Mouse (Mus musculus): ENCODE data around the gene Gemin2. TPM values are rescaled to one million over a fixed set of nuclear protein-coding genes. Genes with fewer than 3 reads are reported as not detected.

Gene Gemin2
- total and polyA plus RNA-seq, 2 experiments from 2014 or later, result 6.7 to 10.8 TPM

- peaks cover 31% of the 10 kb centered on the region for H3K36me3 ChIP-seq (ENCODE audit: insufficient read depth)
- H3K4me2 ChIP-seq (ENCODE audit: low read depth), result peak within 1 kb of the TSS; percentile 65
- DNase-seq (peak; percentile 99), ATAC-seq (peak; percentile 99)
- H3K4me1 ChIP-seq (ENCODE audit: insufficient read depth), result no peaks in the 10 kb centered on the region; the same call in 1 of the 2 replicates
- no peaks in the 10 kb centered on the region for H3K27me3 ChIP-seq (ENCODE audit: insufficient read depth, low read length)
- H3K9me3 ChIP-seq (ENCODE audit: low read length), result no peaks in the 10 kb centered on the region
- H3K4me3 ChIP-seq (ENCODE audit: low read depth, low read length), result peak within 1 kb of the TSS; percentile 99
- TF ChIP-seq CTCF (IDR thresholded peaks at IDR 0.05; ENCODE audit: low read depth), result peak; percentile 56
- WGBS, result 5% methylated on average over 41 of the region's 43 CpGs
- peak within 1 kb of the TSS; percentile 99 for H3K9ac ChIP-seq
- peak within 1 kb of the TSS; percentile 91 for H3K27ac ChIP-seq (ENCODE audit: low read depth, low read length)
Measured at GRCm38 (mm10) chr12:59066448-59067077, 53.4 kb downstream of the Gemin2 start, which contains the start of gene Pnn. Pnn (plus strand) TSS chr12:59066884.

- peak overlapping the region; percentile 91 for H3K27ac ChIP-seq (ENCODE audit: low read depth, low read length)
- H3K4me3 ChIP-seq (ENCODE audit: low read depth, low read length), result peak overlapping the region; percentile 99
- no peak for TF ChIP-seq CTCF (IDR thresholded peaks at IDR 0.05; ENCODE audit: low read depth)
- H3K4me1 ChIP-seq (ENCODE audit: insufficient read depth), result no peaks in the 10 kb centered on the region; the same call in 1 of the 2 replicates
- H3K4me2 ChIP-seq (ENCODE audit: low read depth), result peak overlapping the region; percentile 57
- H3K27me3 ChIP-seq (ENCODE audit: insufficient read depth, low read length), result no peaks in the 10 kb centered on the region
- H3K36me3 ChIP-seq (ENCODE audit: insufficient read depth), result peaks cover 37% of the 10 kb centered on the region
- peak; percentile 28 for DNase-seq
- peak; percentile 17 for ATAC-seq
- H3K9ac ChIP-seq, result peak overlapping the region; percentile 99
- no peaks in the 10 kb centered on the region for H3K9me3 ChIP-seq (ENCODE audit: low read length)
- 4% methylated on average over 40 of the region's 41 CpGs for WGBS
Measured at GRCm38 (mm10) chr12:59067095-59067494, 53.9 kb downstream of the Gemin2 start.

GRCm38 (mm10) chr12:59068791-59069190, 55.6 kb downstream of the Gemin2 start:
- Histone ChIP-seq H3K4me2 (ENCODE audit: low read depth) (no peak overlapping the region), H3K27me3 (ENCODE audit: insufficient read depth, low read length) (no peaks in the 10 kb centered on the region), H3K27ac (ENCODE audit: low read depth, low read length) (no peak overlapping the region), H3K9ac (no peak overlapping the region), H3K9me3 (ENCODE audit: low read length) (no peaks in the 10 kb centered on the region), H3K4me3 (ENCODE audit: low read depth, low read length) (no peak overlapping the region), H3K36me3 (ENCODE audit: insufficient read depth) (peaks cover 43% of the 10 kb centered on the region), H3K4me1 (ENCODE audit: insufficient read depth) (no peaks in the 10 kb centered on the region; the same call in 1 of the 2 replicates)
- WGBS, result 93% methylated on average over 13 of the region's 13 CpGs
- DNase-seq (no peak), ATAC-seq (no peak)
- no peak for TF ChIP-seq CTCF (IDR thresholded peaks at IDR 0.05; ENCODE audit: low read depth)

GRCm38 (mm10) chr12:59072286-59072685, 59.1 kb downstream of the Gemin2 start:
- 88% methylated on average over 11 of the region's 11 CpGs for WGBS
- H3K4me3 ChIP-seq (ENCODE audit: low read depth, low read length), result no peak overlapping the region
- ATAC-seq (no peak), DNase-seq (no peak)
- peaks cover 43% of the 10 kb centered on the region for H3K36me3 ChIP-seq (ENCODE audit: insufficient read depth)
- no peak overlapping the region for H3K9ac ChIP-seq
- no peaks in the 10 kb centered on the region for H3K9me3 ChIP-seq (ENCODE audit: low read length)
- H3K27ac ChIP-seq (ENCODE audit: low read depth, low read length), result no peak overlapping the region
- TF ChIP-seq CTCF (IDR thresholded peaks at IDR 0.05; ENCODE audit: low read depth), result no peak
- H3K4me2 ChIP-seq (ENCODE audit: low read depth), result no peak overlapping the region
- no peaks in the 10 kb centered on the region for H3K4me1 ChIP-seq (ENCODE audit: insufficient read depth)
- no peaks in the 10 kb centered on the region for H3K27me3 ChIP-seq (ENCODE audit: insufficient read depth, low read length)

- Histone ChIP-seq H3K9me3 (ENCODE audit: low read length) (no peaks in the 10 kb centered on the region), H3K4me3 (ENCODE audit: low read depth, low read length) (no peak overlapping the region), H3K27ac (ENCODE audit: low read depth, low read length) (no peak overlapping the region), H3K9ac (no peak overlapping the region), H3K4me1 (ENCODE audit: insufficient read depth) (no peaks in the 10 kb centered on the region), H3K27me3 (ENCODE audit: insufficient read depth, low read length) (no peaks in the 10 kb centered on the region), H3K36me3 (ENCODE audit: insufficient read depth) (peaks cover 34% of the 10 kb centered on the region), H3K4me2 (ENCODE audit: low read depth) (no peak overlapping the region)
- 67% methylated on average over 3 of the region's 3 CpGs for WGBS
- ATAC-seq, result peak; percentile 61
- TF ChIP-seq CTCF (IDR thresholded peaks at IDR 0.05; ENCODE audit: low read depth), result no peak
- peak; percentile 29 for DNase-seq
Measured at GRCm38 (mm10) chr12:59074052-59074451, 60.9 kb downstream of the Gemin2 start.

GRCm38 (mm10) chr12:59076996-59077395, 63.8 kb downstream of the Gemin2 start:
- 92% methylated on average over 3 of the region's 3 CpGs for WGBS
- Histone ChIP-seq H3K36me3 (ENCODE audit: insufficient read depth) (peaks cover 7% of the 10 kb centered on the region), H3K9me3 (ENCODE audit: low read length) (no peaks in the 10 kb centered on the region), H3K4me2 (ENCODE audit: low read depth) (no peak overlapping the region), H3K27ac (ENCODE audit: low read depth, low read length) (no peak overlapping the region), H3K27me3 (ENCODE audit: insufficient read depth, low read length) (no peaks in the 10 kb centered on the region), H3K4me1 (ENCODE audit: insufficient read depth) (no peaks in the 10 kb centered on the region), H3K9ac (no peak overlapping the region), H3K4me3 (ENCODE audit: low read depth, low read length) (no peak overlapping the region)
- ATAC-seq, result no peak
- no peak for DNase-seq
- TF ChIP-seq CTCF (IDR thresholded peaks at IDR 0.05; ENCODE audit: low read depth), result no peak

- H3K9me3 ChIP-seq (ENCODE audit: low read length), result no peaks in the 10 kb centered on the region
- ATAC-seq (no peak), DNase-seq (no peak)
- H3K27ac ChIP-seq (ENCODE audit: low read depth, low read length), result no peak overlapping the region
- TF ChIP-seq CTCF (IDR thresholded peaks at IDR 0.05; ENCODE audit: low read depth), result no peak
- H3K4me2 ChIP-seq (ENCODE audit: low read depth), result no peak overlapping the region
- no peaks in the 10 kb centered on the region for H3K27me3 ChIP-seq (ENCODE audit: insufficient read depth, low read length)
- 95% methylated on average over 3 of the region's 3 CpGs for WGBS
- no peak overlapping the region for H3K4me3 ChIP-seq (ENCODE audit: low read depth, low read length)
- H3K36me3 ChIP-seq (ENCODE audit: insufficient read depth), result no peaks in the 10 kb centered on the region
- no peak overlapping the region for H3K9ac ChIP-seq
- no peaks in the 10 kb centered on the region for H3K4me1 ChIP-seq (ENCODE audit: insufficient read depth)
Measured at GRCm38 (mm10) chr12:59077883-59078282, 64.7 kb downstream of the Gemin2 start.

Other genes with a start within 250 kb of the Gemin2 start
- 156 and 159 TPM in 2 replicates for gene Sec23a, start 1.4 kb upstream of the Gemin2 start, total RNA-seq (2014; rRNA removed)
- gene Sec23a, start 1.4 kb upstream of the Gemin2 start, polyA plus RNA-seq (2015; fragmentation: Nextera tagmentation; extraction: Ambion mirVana), result 84.4 and 95.5 TPM in 2 replicates
- gene Trappc6b, start 48.1 kb downstream of the Gemin2 start, total RNA-seq (2014; rRNA removed), result 64.8 and 68.3 TPM in 2 replicates
- gene Trappc6b, start 48.1 kb downstream of the Gemin2 start, polyA plus RNA-seq (2015; fragmentation: Nextera tagmentation; extraction: Ambion mirVana), result 168 and 178 TPM in 2 replicates
- 21.9 and 28.8 TPM in 2 replicates for gene Pnn, start 53.5 kb downstream of the Gemin2 start, total RNA-seq (2014; rRNA removed)
- 38.1 and 50.3 TPM in 2 replicates for gene Pnn, start 53.5 kb downstream of the Gemin2 start, polyA plus RNA-seq (2015; fragmentation: Nextera tagmentation; extraction: Ambion mirVana)
- 24.2 and 29.6 TPM in 2 replicates for gene Mia2, start 82.4 kb downstream of the Gemin2 start, total RNA-seq (2014; rRNA removed)
- gene Mia2, start 82.4 kb downstream of the Gemin2 start, polyA plus RNA-seq (2015; fragmentation: Nextera tagmentation; extraction: Ambion mirVana), result 21.5 and 26.9 TPM in 2 replicates
- 18.5 and 21.1 TPM in 2 replicates for gene Fbxo33, start 206.3 kb downstream of the Gemin2 start, total RNA-seq (2014; rRNA removed)
- 7.4 and 8.2 TPM in 2 replicates for gene Fbxo33, start 206.3 kb downstream of the Gemin2 start, polyA plus RNA-seq (2015; fragmentation: Nextera tagmentation; extraction: Ambion mirVana)